Mouse (Mus musculus) mouse trophoblast stem cell (cell line): ENCODE measurements around the gene Pcdh9.

Experiments used
- in situ Hi-C, 2 experiments: fragments of 300-500 bp; cut with MseI, MboI; formaldehyde crosslinking; loops; 2 replicates in 1 of 2; 3 replicates in 1 of 2; pipeline ENCODE4 v1.15.1; 2025

The Pcdh9 gene

GRCm38 (mm10) chr14:93585432-93586024, 305.0 kb downstream of the Pcdh9 start:
- in situ Hi-C loops: no loop called here

- in situ Hi-C loops: no loop called here
Observed at GRCm38 (mm10) chr14:93564361-93564760, 326.1 kb downstream of the Pcdh9 start.

- in situ Hi-C loops: no loop called here
Observed at GRCm38 (mm10) chr14:93561577-93561976, 328.9 kb downstream of the Pcdh9 start.

GRCm38 (mm10) chr14:93553771-93554170, 336.7 kb downstream of the Pcdh9 start:
- in situ Hi-C loops: no loop called here

- in situ Hi-C loops: no loop called here
Observed at GRCm38 (mm10) chr14:93545575-93545974, 344.9 kb downstream of the Pcdh9 start.

- in situ Hi-C loops: no loop called here
Observed at GRCm38 (mm10) chr14:93543970-93544627, 346.4 kb downstream of the Pcdh9 start.

- in situ Hi-C loops: no loop called here
Observed at GRCm38 (mm10) chr14:93543561-93543960, 346.9 kb downstream of the Pcdh9 start.

GRCm38 (mm10) chr14:93534928-93535327, 355.6 kb downstream of the Pcdh9 start:
- in situ Hi-C loops: no loop called here

- in situ Hi-C loops: no loop called here
Observed at GRCm38 (mm10) chr14:93523430-93523829, 367.0 kb downstream of the Pcdh9 start.

GRCm38 (mm10) chr14:93520166-93520565, 370.3 kb downstream of the Pcdh9 start:
- in situ Hi-C loops: no loop called here

- in situ Hi-C loops: no loop called here
Observed at GRCm38 (mm10) chr14:93516679-93517078, 373.8 kb downstream of the Pcdh9 start.

- in situ Hi-C loops: no loop called here
Observed at GRCm38 (mm10) chr14:93506107-93506506, 384.4 kb downstream of the Pcdh9 start.

- in situ Hi-C loops: no loop called here
Observed at GRCm38 (mm10) chr14:93498813-93499690, 391.4 kb downstream of the Pcdh9 start.

- in situ Hi-C loops: no loop called here
Observed at GRCm38 (mm10) chr14:93474991-93475390, 415.5 kb downstream of the Pcdh9 start.

GRCm38 (mm10) chr14:93472494-93472893, 418.0 kb downstream of the Pcdh9 start:
- in situ Hi-C loops: no loop called here

GRCm38 (mm10) chr14:93463360-93463892, 427.1 kb downstream of the Pcdh9 start:
- in situ Hi-C loops: no loop called here

GRCm38 (mm10) chr14:93450930-93451665, 439.4 kb downstream of the Pcdh9 start:
- in situ Hi-C loops: no loop called here

- in situ Hi-C loops: no loop called here
Observed at GRCm38 (mm10) chr14:93441852-93442251, 448.6 kb downstream of the Pcdh9 start.

GRCm38 (mm10) chr14:93437226-93437625, 453.3 kb downstream of the Pcdh9 start:
- in situ Hi-C loops: no loop called here

- in situ Hi-C loops: no loop called here
Observed at GRCm38 (mm10) chr14:93416752-93417151, 473.7 kb downstream of the Pcdh9 start.

GRCm38 (mm10) chr14:93415496-93415895, 475.0 kb downstream of the Pcdh9 start:
- in situ Hi-C loops: no loop called here

GRCm38 (mm10) chr14:93409314-93409713, 481.2 kb downstream of the Pcdh9 start:
- in situ Hi-C loops: no loop called here
